Mouse (Mus musculus) stomach, embryonic 15.5 days (tissue): ENCODE results near the gene Pkd1l1. TPM values are rescaled to one million over a fixed set of nuclear protein-coding genes. Genes with fewer than 3 reads are reported as not detected.
A peak's percentile ranks its signal among the peaks of the same experiment; 100 is the strongest.

Source experiments
- ATAC-seq: fragments of 200-750 bp; cut with Nextera tagmentation; 2 replicates; pipeline ENCODE4 v1.8.0; 2017; ENCODE audit warnings: low read depth, moderate number of reproducible peaks, moderate TSS enrichment; ENCODE audit not compliant: insufficient read depth, low FRiP score
- H3K27ac ChIP-seq: fragments of 300-500 bp; sonication (generic); 2 replicates; pipeline ENCODE4 v1.5.1; 2015; ENCODE audit warnings: mild to moderate bottlenecking, inconsistent platforms
- H3K27me3 ChIP-seq: fragments of 300-500 bp; sonication (generic); replicated peaks from 2 replicates; pipeline ENCODE4 v1.6.1; 2015; ENCODE audit warnings: inconsistent platforms
- H3K36me3 ChIP-seq: fragments of 300-500 bp; sonication (generic); 2 replicates; pipeline ENCODE4 v1.6.1; 2015; ENCODE audit warnings: inconsistent platforms
- H3K4me1 ChIP-seq: fragments of 300-500 bp; sonication (generic); 2 replicates; pipeline ENCODE4 v1.6.1; 2015; ENCODE audit warnings: inconsistent platforms
- H3K4me2 ChIP-seq: fragments of 300-500 bp; sonication (generic); 2 replicates; pipeline ENCODE4 v1.6.1; 2015; ENCODE audit warnings: mild to moderate bottlenecking, inconsistent platforms
- H3K4me3 ChIP-seq: fragments of 300-500 bp; sonication (generic); replicated peaks from 2 replicates; pipeline ENCODE4 v1.5.1; 2015; ENCODE audit warnings: inconsistent platforms
- H3K9ac ChIP-seq: fragments of 300-500 bp; sonication (generic); 2 replicates; pipeline ENCODE4 v1.6.1; 2015; ENCODE audit warnings: inconsistent platforms
- H3K9me3 ChIP-seq: fragments of 300-500 bp; sonication (generic); 2 replicates; pipeline ENCODE4 v1.6.1; 2016; ENCODE audit warnings: inconsistent platforms
- WGBS: fragments of 180-500 bp; shearing (Covaris S2); methylation state at CpG from one replicate; pipeline ENCODE4 v1.1.7; 2015; 5-methylcytosine and 5-hydroxymethylcytosine counted together
- polyA plus RNA-seq: library from polyadenylated mRNA; unstranded; fragments of >200 nt; fragmentation: Nextera tagmentation; extraction: Ambion mirVana; gene quantifications from 2 replicates; pipeline ENCODE4 v1.2.1, GENCODE M21; 2015

Pkd1l1 gene
- polyA plus RNA-seq, 1 experiment from 2014 or later, result 0.06 TPM

DNA sequence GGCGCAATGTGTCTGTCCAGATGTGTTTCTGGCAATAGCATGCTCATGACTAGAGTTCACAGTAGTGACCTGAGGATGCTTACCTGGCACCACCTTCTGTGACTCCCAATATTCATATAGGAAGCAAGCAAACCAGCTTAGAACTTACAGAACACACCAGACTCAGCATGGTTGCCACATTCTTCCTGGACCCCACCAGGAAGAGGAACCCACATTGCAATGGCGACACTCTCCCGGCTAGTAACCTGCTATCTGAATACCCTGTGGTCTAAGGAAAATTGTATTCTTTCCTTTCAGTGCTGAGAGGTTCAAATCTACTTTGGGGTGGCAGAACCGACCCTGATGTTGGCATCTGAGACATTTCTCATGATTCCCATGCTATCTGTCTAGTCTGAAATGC is 5.1 kb upstream of the Pkd1l1 start:
- Histone ChIP-seq H3K27ac (no peak overlapping the region), H3K9ac (no peak overlapping the region), H3K9me3 (no peaks in the 10 kb centered on the region), H3K4me2 (no peak overlapping the region), H3K4me3 (no peak overlapping the region), H3K36me3 (no peaks in the 10 kb centered on the region), H3K27me3 (no peaks in the 10 kb centered on the region), H3K4me1 (no peaks in the 10 kb centered on the region)
- no peak for ATAC-seq
- 80% methylated on average over 4 of the region's 4 CpGs for WGBS

DNA sequence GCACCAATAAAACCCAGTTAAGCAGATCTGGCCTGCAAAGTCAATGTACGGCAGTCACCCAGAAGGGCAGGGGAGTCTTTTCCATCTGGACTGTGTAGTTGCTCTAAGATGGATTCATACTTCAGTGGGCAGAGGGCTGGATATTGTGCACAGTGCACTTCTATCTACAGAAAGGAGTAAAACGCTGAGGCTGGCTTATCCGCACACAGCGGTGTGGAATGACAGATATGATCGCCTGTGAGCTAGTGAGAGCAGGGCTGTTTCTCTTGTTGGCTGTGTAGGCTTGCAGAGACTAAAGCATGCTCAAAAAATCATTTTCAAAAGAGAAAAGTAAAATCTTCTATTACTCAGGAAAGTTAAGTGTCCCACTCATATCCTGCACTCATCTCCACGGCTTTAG is 973 bp downstream of the Pkd1l1 start:
- H3K36me3 ChIP-seq, result no peaks in the 10 kb centered on the region
- WGBS, result 71% methylated on average over 6 of the region's 6 CpGs
- ATAC-seq, result peak; percentile 71; the same call in 1 of the 2 replicates
- no peak overlapping the region for H3K4me2 ChIP-seq
- no peaks in the 10 kb centered on the region for H3K9me3 ChIP-seq
- no peaks in the 10 kb centered on the region for H3K4me1 ChIP-seq
- H3K9ac ChIP-seq, result no peak overlapping the region
- no peak overlapping the region for H3K27ac ChIP-seq
- no peaks in the 10 kb centered on the region for H3K27me3 ChIP-seq
- no peak overlapping the region for H3K4me3 ChIP-seq

DNA sequence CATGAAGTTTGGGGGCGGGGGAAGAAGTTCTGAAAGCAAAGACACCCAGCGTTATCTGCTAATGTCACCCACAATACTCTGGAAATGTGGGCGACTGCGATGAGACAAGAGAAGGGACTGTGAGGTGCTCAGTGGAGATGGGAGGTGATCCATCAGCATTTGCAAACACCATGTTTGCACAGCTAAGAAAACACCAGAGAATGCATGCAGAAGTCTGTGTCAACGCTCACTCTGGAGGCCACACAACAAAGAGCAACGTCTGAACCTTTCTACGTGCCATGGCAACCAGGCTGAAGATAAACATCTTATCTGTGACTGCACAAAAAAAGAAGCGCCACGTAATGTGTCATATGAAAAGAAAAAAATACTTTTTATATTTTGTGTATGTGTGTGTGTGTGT is 2.6 kb downstream of the Pkd1l1 start:
- no peaks in the 10 kb centered on the region for H3K4me1 ChIP-seq
- H3K27ac ChIP-seq, result no peak overlapping the region
- 53% methylated on average over 9 of the region's 9 CpGs for WGBS
- no peak overlapping the region for H3K9ac ChIP-seq
- H3K27me3 ChIP-seq, result no peaks in the 10 kb centered on the region
- peak; percentile 65; the same call in 1 of the 2 replicates for ATAC-seq
- no peak overlapping the region for H3K4me2 ChIP-seq
- no peaks in the 10 kb centered on the region for H3K36me3 ChIP-seq
- H3K9me3 ChIP-seq, result no peaks in the 10 kb centered on the region
- no peak overlapping the region for H3K4me3 ChIP-seq

DNA sequence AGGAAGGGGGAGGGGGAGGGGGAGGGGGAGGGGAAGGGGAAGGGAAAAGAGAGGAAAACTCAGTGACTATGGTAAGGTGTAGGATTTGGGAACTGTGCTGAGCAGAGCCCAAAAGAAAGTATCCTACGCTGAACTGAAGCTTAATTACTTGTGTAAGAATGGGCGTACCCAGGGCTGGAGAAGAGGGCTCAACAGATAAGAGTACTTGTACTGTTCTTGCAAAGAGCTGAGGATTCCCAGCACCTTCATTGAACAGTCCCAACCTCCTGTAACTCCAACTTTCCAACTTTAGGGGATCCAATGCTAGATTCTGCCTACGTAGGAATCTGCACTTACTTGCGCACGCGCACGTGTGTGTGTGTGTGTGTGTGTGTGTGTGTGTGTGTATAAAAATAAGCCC is 5.0 kb downstream of the Pkd1l1 start:
- WGBS, result 93% methylated on average over 7 of the region's 7 CpGs
- no peaks in the 10 kb centered on the region for H3K36me3 ChIP-seq
- H3K4me2 ChIP-seq, result no peak overlapping the region
- 0 out of 2 replicates have a peak, but pooled peaks have one; percentile 37 for ATAC-seq
- H3K9ac ChIP-seq, result no peak overlapping the region
- H3K4me3 ChIP-seq, result no peak overlapping the region
- H3K27ac ChIP-seq, result no peak overlapping the region
- H3K9me3 ChIP-seq, result no peaks in the 10 kb centered on the region
- H3K4me1 ChIP-seq, result no peaks in the 10 kb centered on the region
- no peaks in the 10 kb centered on the region for H3K27me3 ChIP-seq

DNA sequence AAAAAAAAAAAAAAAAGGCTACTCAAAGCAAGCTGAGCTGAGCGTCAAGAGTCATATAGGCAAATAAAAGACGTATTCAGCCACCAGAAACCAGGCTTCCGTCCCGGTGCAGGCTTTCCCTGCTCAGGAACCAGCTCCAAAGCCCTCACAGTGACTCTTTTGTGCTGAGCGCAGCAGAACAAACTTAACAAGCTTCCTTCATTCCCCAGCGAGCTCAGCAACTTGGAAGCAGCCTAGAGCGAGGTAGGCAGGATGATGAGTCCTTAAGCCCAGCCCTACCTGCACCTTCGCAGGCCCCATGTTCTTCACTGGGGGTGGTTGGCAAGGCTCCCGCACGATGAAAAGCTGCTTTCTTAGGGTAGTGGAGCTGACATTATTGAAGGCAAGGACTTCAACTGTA is 14.5 kb downstream of the Pkd1l1 start:
- Histone ChIP-seq H3K4me2 (no peak overlapping the region), H3K9ac (no peak overlapping the region), H3K27ac (no peak overlapping the region), H3K4me3 (no peak overlapping the region), H3K36me3 (no peaks in the 10 kb centered on the region), H3K27me3 (no peaks in the 10 kb centered on the region), H3K4me1 (no peaks in the 10 kb centered on the region), H3K9me3 (no peaks in the 10 kb centered on the region)
- ATAC-seq, result no peak; the same call in 1 of the 2 replicates
- 52% methylated on average over 10 of the region's 10 CpGs for WGBS

DNA sequence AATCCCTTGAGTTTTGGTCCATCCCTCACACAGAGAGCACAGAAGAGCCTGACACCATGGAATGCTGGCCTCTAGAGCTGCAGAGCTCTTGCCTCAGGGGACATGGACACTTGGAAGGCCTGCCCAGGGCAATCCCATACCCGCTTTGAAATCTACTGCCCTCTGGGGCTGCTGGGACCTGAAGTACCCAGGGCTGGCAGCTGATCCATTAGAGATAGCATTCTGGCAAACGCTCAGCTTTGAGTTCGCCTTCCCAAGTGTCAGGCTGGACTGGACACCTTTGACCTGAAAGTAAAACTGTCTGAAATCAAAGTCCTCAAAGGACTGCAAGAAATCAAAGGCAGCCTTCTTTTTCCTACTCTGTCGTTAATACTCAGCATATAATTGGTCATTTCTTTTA is 15.0 kb downstream of the Pkd1l1 start:
- ATAC-seq, result no peak
- no peaks in the 10 kb centered on the region for H3K9me3 ChIP-seq
- H3K27ac ChIP-seq, result no peak overlapping the region
- no peak overlapping the region for H3K4me3 ChIP-seq
- H3K27me3 ChIP-seq, result no peaks in the 10 kb centered on the region
- WGBS, result 60% methylated on average over 4 of the region's 4 CpGs
- H3K9ac ChIP-seq, result no peak overlapping the region
- no peaks in the 10 kb centered on the region for H3K36me3 ChIP-seq
- H3K4me1 ChIP-seq, result no peaks in the 10 kb centered on the region
- no peak overlapping the region for H3K4me2 ChIP-seq

DNA sequence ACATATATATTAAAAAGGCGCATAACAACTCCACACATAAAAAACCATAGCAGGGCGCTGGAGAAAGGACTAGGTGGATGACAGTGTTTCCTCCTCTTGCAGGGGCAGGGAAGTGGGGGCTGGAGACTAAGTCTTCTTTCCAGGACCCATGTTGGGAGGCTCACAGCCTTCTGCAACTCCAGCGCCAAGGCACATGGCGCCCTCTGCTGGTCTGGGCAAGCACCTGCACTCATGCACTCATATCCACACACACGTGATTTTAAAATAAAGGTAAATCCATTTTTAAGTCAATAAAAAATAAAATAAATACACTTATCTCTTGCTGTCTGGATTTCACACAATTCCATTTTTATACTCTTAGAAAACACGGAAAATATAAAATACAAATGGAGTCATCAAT is 16.0 kb downstream of the Pkd1l1 start:
- WGBS, result 67% methylated on average over 6 of the region's 6 CpGs
- Histone ChIP-seq H3K27me3 (no peaks in the 10 kb centered on the region), H3K9me3 (no peaks in the 10 kb centered on the region), H3K36me3 (no peaks in the 10 kb centered on the region), H3K9ac (no peak overlapping the region), H3K4me1 (no peaks in the 10 kb centered on the region), H3K4me3 (no peak overlapping the region), H3K27ac (no peak overlapping the region), H3K4me2 (no peak overlapping the region)
- ATAC-seq, result no peak

DNA sequence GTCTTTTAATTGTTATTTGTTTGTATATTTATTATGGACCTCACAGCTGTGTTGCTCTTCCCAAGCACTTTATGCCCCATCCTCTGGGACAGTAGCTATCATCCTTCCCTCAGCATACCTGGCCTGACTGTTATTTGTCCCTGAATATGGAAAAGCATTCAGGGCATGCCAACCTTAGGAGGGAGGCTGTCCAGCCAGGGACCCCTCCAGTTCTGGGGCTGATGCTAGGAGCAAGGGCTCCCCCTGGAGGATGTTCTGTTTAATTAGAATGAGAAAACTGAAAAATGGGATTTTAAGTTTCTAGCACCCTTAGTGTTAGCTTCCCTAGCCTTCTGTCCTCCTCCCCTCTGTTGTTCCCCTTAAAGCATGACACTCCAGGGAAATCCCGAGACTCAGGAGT is 17.4 kb downstream of the Pkd1l1 start:
- Histone ChIP-seq H3K4me3 (no peak overlapping the region), H3K9me3 (no peaks in the 10 kb centered on the region), H3K9ac (no peak overlapping the region), H3K4me2 (no peak overlapping the region), H3K4me1 (no peaks in the 10 kb centered on the region), H3K27me3 (no peaks in the 10 kb centered on the region), H3K36me3 (no peaks in the 10 kb centered on the region), H3K27ac (no peak overlapping the region)
- WGBS, result 7% methylated on average over 1 of the region's 1 CpGs
- no peak for ATAC-seq

DNA sequence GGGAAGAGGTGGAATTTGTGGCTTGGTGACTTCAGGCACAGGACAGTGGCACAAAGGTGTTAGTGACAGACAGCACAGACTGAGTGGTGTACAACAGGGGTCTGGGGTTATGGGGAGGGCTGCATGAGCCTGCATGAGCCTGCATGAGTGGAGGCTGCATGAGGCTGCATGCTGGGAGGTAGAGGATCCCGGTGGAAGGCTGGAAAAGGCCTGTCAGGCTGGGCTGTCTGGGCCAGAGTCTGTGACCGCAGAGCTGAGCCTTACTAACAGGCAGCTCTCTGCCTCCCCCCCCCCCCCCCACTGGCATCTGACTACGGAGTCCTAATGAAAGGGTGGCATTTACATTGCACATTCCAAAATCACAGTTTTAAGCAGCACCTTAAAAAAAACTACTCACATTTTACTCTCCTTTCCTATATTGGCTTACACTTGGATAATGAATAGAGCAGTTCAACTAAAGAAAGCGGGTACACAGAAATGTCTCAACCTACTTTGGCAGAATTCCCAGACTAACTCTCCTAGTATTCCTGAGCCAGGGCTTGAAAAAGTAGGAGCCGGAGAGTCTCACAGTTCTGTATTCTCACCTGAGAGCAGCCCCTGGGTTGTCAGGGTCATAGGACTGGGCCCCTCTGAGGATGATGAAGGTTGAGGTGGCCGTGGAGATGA is 23.2 kb downstream of the Pkd1l1 start:
- H3K9ac ChIP-seq, result no peak overlapping the region
- no peaks in the 10 kb centered on the region for H3K4me1 ChIP-seq
- no peak overlapping the region for H3K27ac ChIP-seq
- H3K9me3 ChIP-seq, result no peaks in the 10 kb centered on the region
- 52% methylated on average over 6 of the region's 6 CpGs for WGBS
- H3K27me3 ChIP-seq, result no peaks in the 10 kb centered on the region
- H3K4me3 ChIP-seq, result no peak overlapping the region
- no peaks in the 10 kb centered on the region for H3K36me3 ChIP-seq
- no peak overlapping the region for H3K4me2 ChIP-seq
- peak; percentile 25; the same call in 1 of the 2 replicates for ATAC-seq

DNA sequence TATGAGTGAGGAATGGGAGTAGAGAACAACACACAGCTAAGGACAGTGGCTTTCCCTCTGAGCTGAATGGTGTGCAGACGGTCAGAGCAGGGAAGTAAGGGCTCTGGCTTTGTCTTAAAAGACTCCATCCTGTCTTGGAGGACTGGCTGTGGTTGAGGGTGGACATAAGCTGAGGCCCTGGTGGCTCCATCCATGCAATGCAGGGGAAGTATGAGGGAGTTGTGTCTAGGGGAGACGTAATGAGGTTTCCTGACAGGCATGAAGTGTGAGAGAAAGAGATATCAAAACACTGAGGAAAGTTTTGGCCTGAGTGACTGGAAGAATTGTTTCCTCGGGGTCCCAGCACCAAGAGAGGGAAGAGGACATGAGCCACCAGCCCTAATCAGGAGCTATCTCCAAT is 24.2 kb downstream of the Pkd1l1 start:
- no peak for ATAC-seq
- H3K4me2 ChIP-seq, result no peak overlapping the region
- no peaks in the 10 kb centered on the region for H3K9me3 ChIP-seq
- H3K9ac ChIP-seq, result no peak overlapping the region
- 73% methylated on average over 3 of the region's 3 CpGs for WGBS
- no peak overlapping the region for H3K27ac ChIP-seq
- H3K27me3 ChIP-seq, result no peaks in the 10 kb centered on the region
- H3K36me3 ChIP-seq, result no peaks in the 10 kb centered on the region
- no peaks in the 10 kb centered on the region for H3K4me1 ChIP-seq
- H3K4me3 ChIP-seq, result no peak overlapping the region

DNA sequence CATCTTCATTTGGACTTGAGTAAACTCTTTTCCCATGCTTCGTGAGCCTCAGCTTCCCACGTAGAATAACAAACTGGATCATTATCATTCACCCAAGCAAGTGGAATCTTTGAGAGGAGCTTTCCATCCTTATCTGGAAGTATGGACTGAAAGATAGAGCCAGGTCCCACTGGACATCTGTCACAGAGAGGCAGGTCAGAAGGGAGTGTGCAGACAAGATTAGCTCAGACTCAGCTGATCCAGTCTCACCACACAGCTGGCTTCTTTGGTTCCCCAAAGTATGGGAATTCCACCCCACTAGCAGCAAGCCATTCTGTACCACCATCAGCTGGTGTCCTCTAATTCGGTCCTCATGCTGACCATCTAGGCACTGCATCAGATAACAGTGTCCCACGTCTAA is 29.0 kb downstream of the Pkd1l1 start:
- Histone ChIP-seq H3K27me3 (no peaks in the 10 kb centered on the region), H3K4me3 (no peak overlapping the region), H3K4me2 (no peak overlapping the region), H3K4me1 (no peaks in the 10 kb centered on the region), H3K27ac (no peak overlapping the region), H3K9me3 (no peaks in the 10 kb centered on the region), H3K9ac (no peak overlapping the region), H3K36me3 (no peaks in the 10 kb centered on the region)
- WGBS, result 70% methylated on average over 4 of the region's 4 CpGs
- ATAC-seq, result no peak

DNA sequence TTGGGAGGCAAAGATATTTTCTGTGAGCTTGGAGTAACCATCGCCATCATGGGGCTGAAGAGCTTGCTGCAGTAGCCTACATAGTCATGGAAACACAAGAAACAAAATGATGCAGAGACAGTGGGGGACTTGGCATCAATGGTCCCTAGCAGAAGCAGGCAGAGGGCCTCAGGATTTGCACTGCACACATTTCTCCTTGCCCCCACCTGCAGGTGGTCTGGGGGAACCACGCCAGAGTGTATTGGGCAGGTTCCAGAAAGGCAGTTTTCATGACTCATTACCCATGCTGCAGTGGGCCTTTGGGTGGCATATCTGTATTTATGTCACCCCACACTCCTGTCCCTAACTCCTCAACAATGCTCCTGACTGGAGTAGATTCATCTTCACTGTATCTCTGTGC is 30.6 kb downstream of the Pkd1l1 start:
- H3K27ac ChIP-seq, result no peak overlapping the region
- no peaks in the 10 kb centered on the region for H3K4me1 ChIP-seq
- H3K9me3 ChIP-seq, result no peaks in the 10 kb centered on the region
- H3K27me3 ChIP-seq, result no peaks in the 10 kb centered on the region
- H3K36me3 ChIP-seq, result no peaks in the 10 kb centered on the region
- no peak overlapping the region for H3K4me2 ChIP-seq
- H3K9ac ChIP-seq, result no peak overlapping the region
- no peak for ATAC-seq
- 71% methylated on average over 2 of the region's 2 CpGs for WGBS
- no peak overlapping the region for H3K4me3 ChIP-seq
